Mouse (Mus musculus) lung, postnatal 0 days (tissue): ENCODE measurements at regions not wholly inside any gene's neighbourhood (a gene's known extent, or its start where the extent isn't known, plus 50 kb on each side); places are given as distances from the start of the nearest gene placed in this dataset.

Source experiments
- CTCF ChIP-seq: IDR thresholded peaks from 2 replicates; pipeline ENCODE4 v1.5.1; 2016; ENCODE audit warnings: antibody characterized with exemption, mild to moderate bottlenecking
- EP300 ChIP-seq: IDR thresholded peaks from 2 replicates; pipeline ENCODE4 v1.6.1; 2016; ENCODE audit warnings: antibody characterized with exemption, mild to moderate bottlenecking, control low read depth

- TF ChIP-seq CTCF: no peak
- no peak for TF ChIP-seq EP300
These were observed 97.0 kb upstream of the Otud4 start for GRCm38 (mm10) chr8:79542461-79542860.
